Mouse (Mus musculus) ovary, postnatal 14 days (tissue): ENCODE results near the gene Ly6g5c.
"Not testable (repeated sequence)": the region's sequence is repeated elsewhere in the genome, so short reads cannot be mapped to it uniquely, and the experiment has no call there.

ENCODE experiments used
- DNase-seq: peaks from one replicate; pipeline ENCODE4 v3.0.0; 2022; ENCODE audit warnings: low spot score

The Ly6g5c gene

GRCm38 (mm10) chr17:35111774-35112173, 3.7 kb downstream of the Ly6g5c start:
- no peak for DNase-seq

- DNase-seq = no peak
These were observed 7.3 kb downstream of the Ly6g5c start, which contains the start of gene Ly6g5b for GRCm38 (mm10) chr17:35115046-35116019. Gene Ly6g5b, minus strand, starts transcription at chr17:35115428.

- peak; percentile 41 for DNase-seq
These were observed 12.7 kb downstream of the Ly6g5c start for GRCm38 (mm10) chr17:35120745-35121142.

- DNase-seq = peak; percentile 95
These were observed 13.2 kb downstream of the Ly6g5c start, which contains the start of gene Gpank1 for GRCm38 (mm10) chr17:35121143-35121799. Gene Gpank1, plus strand, starts transcription at chr17:35121455.

- no peak for DNase-seq
These were observed 13.8 kb downstream of the Ly6g5c start, which contains the start of gene Csnk2b for GRCm38 (mm10) chr17:35121871-35122303. Gene Csnk2b, minus strand, starts transcription at chr17:35122053.

- DNase-seq = not testable (repeated sequence)
These were observed 15.2 kb downstream of the Ly6g5c start for GRCm38 (mm10) chr17:35123287-35123686.

- DNase-seq = not testable (repeated sequence)
These were observed 16.3 kb downstream of the Ly6g5c start for GRCm38 (mm10) chr17:35124261-35124896.

GRCm38 (mm10) chr17:35125081-35125480, 17.0 kb downstream of the Ly6g5c start:
- no peak for DNase-seq

GRCm38 (mm10) chr17:35125578-35125977, 17.5 kb downstream of the Ly6g5c start:
- no peak for DNase-seq

- DNase-seq = peak; percentile 62
These were observed 18.1 kb downstream of the Ly6g5c start, which contains the start of gene D17H6S53E for GRCm38 (mm10) chr17:35126206-35126611. Gene D17H6S53E, plus strand, starts transcription at chr17:35126373.

- DNase-seq = no peak
These were observed 18.9 kb downstream of the Ly6g5c start for GRCm38 (mm10) chr17:35127017-35127416.

- DNase-seq = no peak
These were observed 20.9 kb downstream of the Ly6g5c start for GRCm38 (mm10) chr17:35128996-35129395.

- no peak for DNase-seq
These were observed 23.0 kb downstream of the Ly6g5c start for GRCm38 (mm10) chr17:35131038-35131437.

GRCm38 (mm10) chr17:35131500-35132173, 23.6 kb downstream of the Ly6g5c start, which contains the start of gene Apom:
Gene Apom, minus strand, starts transcription at chr17:35132050.
- no peak for DNase-seq

GRCm38 (mm10) chr17:35132174-35132560, 24.1 kb downstream of the Ly6g5c start:
- no peak for DNase-seq

GRCm38 (mm10) chr17:35133517-35133916, 25.4 kb downstream of the Ly6g5c start:
- DNase-seq = no peak

GRCm38 (mm10) chr17:35134801-35135590, 26.9 kb downstream of the Ly6g5c start, which contains the start of gene Bag6:
Gene Bag6, plus strand, starts transcription at chr17:35135178.
- peak; percentile 91 for DNase-seq

GRCm38 (mm10) chr17:35135591-35136320, 27.7 kb downstream of the Ly6g5c start:
- DNase-seq = no peak

- DNase-seq = no peak
These were observed 31.2 kb downstream of the Ly6g5c start for GRCm38 (mm10) chr17:35139269-35139668.

GRCm38 (mm10) chr17:35140490-35140996, 32.5 kb downstream of the Ly6g5c start:
- no peak for DNase-seq
